Mouse (Mus musculus) forebrain, embryonic 14.5 days (tissue): ENCODE results near the gene Esp23. TPM values are rescaled to one million over a fixed set of nuclear protein-coding genes. Genes with fewer than 3 reads are reported as not detected.
"Not testable (repeated sequence)": the region's sequence is repeated elsewhere in the genome, so short reads cannot be mapped to it uniquely, and the experiment has no call there.

Source experiments
- ATAC-seq: fragments of 200-750 bp; cut with Nextera tagmentation; 2 replicates; pipeline ENCODE4 v1.8.0; 2017; ENCODE audit warnings: mild to moderate bottlenecking, moderate library complexity
- DNase-seq: peaks from one replicate; pipeline ENCODE4 v3.0.0-alpha.2; 2015; ENCODE audit warnings: low spot score
- H3K27ac ChIP-seq: fragments of 300-500 bp; sonication (generic); 2 replicates; pipeline ENCODE4 v1.5.1; 2014; ENCODE audit warnings: low read depth, mild to moderate bottlenecking, control low read depth, low read length, moderate library complexity
- H3K27me3 ChIP-seq: fragments of 300-500 bp; sonication (generic); replicated peaks from 2 replicates; pipeline ENCODE4 v1.6.1; 2014; ENCODE audit warnings: low read length, control low read depth, mixed read lengths; ENCODE audit not compliant: control insufficient read depth, insufficient read depth
- H3K36me3 ChIP-seq: fragments of 300-500 bp; sonication (generic); 2 replicates; pipeline ENCODE4 v1.6.1; 2014; ENCODE audit warnings: low read length, control low read depth; ENCODE audit not compliant: control insufficient read depth, insufficient read depth
- H3K4me1 ChIP-seq: fragments of 300-500 bp; sonication (generic); 2 replicates; pipeline ENCODE4 v1.6.1; 2014; ENCODE audit warnings: antibody characterized with exemption, low read length, control low read depth; ENCODE audit not compliant: control insufficient read depth, insufficient read depth
- H3K4me2 ChIP-seq: fragments of 300-500 bp; sonication (generic); 2 replicates; pipeline ENCODE4 v1.6.1; 2014; ENCODE audit warnings: mild to moderate bottlenecking, control low read depth, low read length
- H3K4me3 ChIP-seq: fragments of 300-500 bp; sonication (generic); 2 replicates; pipeline ENCODE4 v1.5.1; 2014; ENCODE audit warnings: low read depth, low read length, control low read depth
- H3K9ac ChIP-seq: fragments of 300-500 bp; sonication (generic); 2 replicates; pipeline ENCODE4 v1.6.1; 2014; ENCODE audit warnings: mild to moderate bottlenecking, low read length, control low read depth, moderate library complexity
- H3K9me3 ChIP-seq: fragments of 300-500 bp; sonication (generic); replicated peaks from 2 replicates; pipeline ENCODE4 v1.6.1; 2016; ENCODE audit warnings: low read length, control low read depth, mixed read lengths; ENCODE audit not compliant: control insufficient read depth
- WGBS: fragments of 180-500 bp; shearing (Covaris S2); extraction: QIAGEN DNeasy Blood & Tissue Kit; methylation state at CpG from one replicate; pipeline ENCODE4 v1.1.7; 2014; 5-methylcytosine and 5-hydroxymethylcytosine counted together
- polyA plus RNA-seq: library from polyadenylated mRNA; unstranded; fragments of >200 nt; fragmentation: Nextera tagmentation; extraction: Ambion mirVana; gene quantifications from 2 replicates; pipeline ENCODE4 v1.2.1, GENCODE M21; 2014

Gene Esp23
- not detected in 2 replicates for polyA plus RNA-seq

DNA sequence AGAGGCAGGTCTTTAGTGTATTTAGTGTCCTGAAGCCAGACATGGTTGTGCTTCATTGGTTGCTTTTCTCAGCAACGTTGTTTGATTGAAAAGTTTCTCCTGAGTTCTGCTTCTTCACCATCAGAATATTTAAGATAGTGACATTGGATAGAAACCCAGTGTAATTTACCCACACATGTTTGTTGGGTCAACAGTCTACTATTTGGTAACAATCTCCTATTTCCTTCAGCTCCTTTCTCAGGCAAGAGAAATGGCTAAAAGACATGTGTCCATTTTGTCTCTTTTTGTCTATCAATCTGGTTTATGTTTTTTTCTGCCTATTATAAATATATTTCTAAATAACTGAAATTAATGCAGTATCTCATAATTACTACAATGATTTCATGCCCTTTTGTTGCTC lies at the start of gene Esp23:
TSS of gene Esp23 (minus strand) at position 101 of the 400 bp plus-strand sequence.
- Histone ChIP-seq H3K9ac (no peak within 1 kb of the TSS), H3K36me3 (no peaks in the 10 kb centered on the region), H3K4me2 (no peak within 1 kb of the TSS), H3K4me3 (no peak within 1 kb of the TSS), H3K4me1 (no peaks in the 10 kb centered on the region), H3K27ac (no peak within 1 kb of the TSS), H3K27me3 (no peaks in the 10 kb centered on the region), H3K9me3 (0 out of 2 replicates have a peak, but pooled peaks cover 2% of the 10 kb centered on the region)
- no peak for ATAC-seq
- no peak for DNase-seq
- WGBS = 45% methylated on average over 1 of the region's 1 CpGs

DNA sequence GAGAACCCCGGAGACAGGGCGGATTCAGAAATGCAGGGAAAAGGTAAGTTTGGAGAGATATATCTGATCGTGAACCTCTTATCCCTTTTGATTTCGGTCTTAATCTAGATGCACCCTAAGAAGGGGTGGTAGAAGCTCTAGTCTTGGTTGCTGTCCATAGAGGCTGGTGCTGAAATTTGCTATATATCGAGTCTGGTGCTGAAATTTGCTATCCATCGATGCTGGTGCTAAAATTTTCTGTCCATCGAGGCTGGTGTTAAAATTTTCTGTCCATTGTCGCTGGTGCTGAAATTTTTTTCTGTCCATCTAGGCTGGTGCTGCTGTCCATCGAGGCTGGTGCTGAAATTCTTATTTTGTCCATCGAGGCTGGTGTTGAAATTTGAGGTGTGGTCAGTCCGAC lies 30.3 kb upstream of the Esp23 start:
- H3K27me3 ChIP-seq, H3K27ac ChIP-seq, H3K4me1 ChIP-seq, H3K9me3 ChIP-seq, H3K4me2 ChIP-seq, H3K36me3 ChIP-seq, H3K9ac ChIP-seq, DNase-seq, ATAC-seq, H3K4me3 ChIP-seq: not testable (repeated sequence)
- 73% methylated on average over 11 of the region's 11 CpGs for WGBS

DNA sequence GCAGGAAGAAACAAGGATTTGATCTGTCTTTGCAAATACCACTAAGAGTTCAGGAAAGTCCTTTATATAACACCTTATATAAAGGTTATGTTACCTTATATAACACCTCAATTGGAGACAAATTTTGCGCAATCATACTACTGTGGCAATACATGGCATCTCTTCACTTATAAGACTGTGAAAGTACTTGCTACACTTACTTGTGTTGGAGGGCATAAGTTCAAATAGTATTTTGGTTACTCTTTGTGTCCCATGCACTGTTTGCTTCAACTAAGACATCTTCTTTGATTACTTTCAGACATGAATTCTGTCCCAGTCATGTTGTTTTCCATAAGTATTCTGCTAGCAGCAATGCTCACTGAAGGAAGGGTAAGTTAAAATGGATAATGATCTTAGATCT lies 18.2 kb upstream of the Esp23 start, which contains the start of gene Esp22:
TSS of gene Esp22 (plus strand) at position 301 of the 400 bp plus-strand sequence.
- DNase-seq (no peak), ATAC-seq (no peak)
- Histone ChIP-seq H3K27ac (no peak within 1 kb of the TSS), H3K9ac (no peak within 1 kb of the TSS), H3K4me1 (no peaks in the 10 kb centered on the region), H3K4me3 (no peak within 1 kb of the TSS), H3K27me3 (no peaks in the 10 kb centered on the region), H3K9me3 (peaks cover 4% of the 10 kb centered on the region; the same call in 1 of the 2 replicates), H3K4me2 (no peak within 1 kb of the TSS), H3K36me3 (no peaks in the 10 kb centered on the region)
- WGBS = 98% methylated on average over 1 of the region's 1 CpGs

DNA sequence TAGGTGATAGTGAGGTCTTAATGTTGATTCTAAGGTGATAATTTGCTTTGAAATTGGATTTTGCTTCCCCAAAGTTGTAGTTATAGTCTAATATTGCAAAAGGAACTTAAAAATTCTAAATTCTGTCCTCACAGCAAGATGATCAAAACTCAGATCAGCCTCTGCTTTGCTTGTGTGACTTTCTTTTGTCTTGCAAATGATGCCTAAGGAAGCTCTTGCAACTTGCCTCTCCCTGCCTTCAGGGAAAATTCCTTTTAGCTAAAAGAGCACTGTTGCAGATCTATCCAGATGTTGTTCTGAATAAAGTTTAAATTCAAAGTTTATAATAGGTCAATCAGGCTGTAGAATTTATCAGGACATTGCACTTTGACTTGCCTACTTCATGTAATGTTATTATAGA lies 13.2 kb downstream of the Esp23 start:
- Histone ChIP-seq H3K4me2 (no peak overlapping the region), H3K4me1 (no peaks in the 10 kb centered on the region), H3K4me3 (no peak overlapping the region), H3K36me3 (no peaks in the 10 kb centered on the region), H3K27ac (no peak overlapping the region), H3K9ac (no peak overlapping the region), H3K9me3 (no peaks in the 10 kb centered on the region), H3K27me3 (no peaks in the 10 kb centered on the region)
- DNase-seq = no peak
- ATAC-seq = no peak

DNA sequence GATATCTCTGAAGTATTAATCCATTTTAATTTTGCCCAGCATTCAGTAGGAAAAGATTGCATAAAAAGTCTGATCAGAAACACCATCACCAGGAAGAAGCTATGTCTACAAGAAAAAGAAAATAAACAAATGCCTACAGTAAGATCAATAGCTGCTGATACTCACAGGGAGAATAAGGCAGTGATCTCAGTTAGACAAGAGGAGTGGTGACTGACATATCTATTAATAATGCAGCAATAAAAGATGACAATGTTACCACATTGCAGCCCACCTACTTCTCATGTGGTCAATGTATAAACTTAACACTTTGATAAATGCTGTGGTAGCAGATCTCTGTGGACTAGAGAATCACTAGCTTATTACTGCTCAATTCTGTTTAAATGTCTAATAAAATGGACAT lies 33.6 kb downstream of the Esp23 start, which contains the start of gene Gm21903:
TSS of gene Gm21903 (minus strand) at position 101 of the 400 bp plus-strand sequence.
- Histone ChIP-seq H3K9ac (no peak within 1 kb of the TSS), H3K4me3 (no peak within 1 kb of the TSS), H3K4me1 (no peaks in the 10 kb centered on the region), H3K36me3 (no peaks in the 10 kb centered on the region), H3K27ac (no peak within 1 kb of the TSS), H3K4me2 (no peak within 1 kb of the TSS), H3K9me3 (no peaks in the 10 kb centered on the region; the same call in 1 of the 2 replicates), H3K27me3 (no peaks in the 10 kb centered on the region)
- no peak for DNase-seq
- ATAC-seq = no peak

DNA sequence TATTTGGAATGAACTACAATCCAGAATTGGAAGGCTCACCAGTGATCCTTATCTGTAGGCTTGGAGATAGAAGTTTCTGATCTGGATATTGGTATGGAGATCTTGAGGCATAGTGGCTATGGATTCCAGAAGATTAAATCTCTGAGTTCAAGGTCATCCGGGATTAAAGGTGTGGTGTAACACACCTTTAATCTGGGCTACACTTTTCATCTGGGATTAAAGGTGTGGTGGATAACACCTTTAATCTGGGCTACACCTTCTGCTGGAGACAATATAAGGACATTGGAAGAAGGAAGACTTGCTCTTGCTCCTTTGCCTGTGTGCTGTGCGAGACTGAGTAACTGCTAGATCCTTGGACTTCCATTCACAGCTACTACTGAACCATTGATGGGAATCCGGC lies 40.4 kb downstream of the Esp23 start, which contains the start of gene Esp24:
TSS of gene Esp24 (plus strand) at position 301 of the 400 bp plus-strand sequence.
- not testable (repeated sequence) for DNase-seq, ATAC-seq, H3K4me3 ChIP-seq, H3K4me1 ChIP-seq, H3K9ac ChIP-seq, H3K36me3 ChIP-seq, H3K4me2 ChIP-seq, H3K9me3 ChIP-seq, H3K27me3 ChIP-seq, H3K27ac ChIP-seq
- 89% methylated on average over 3 of the region's 3 CpGs for WGBS

Other genes starting within 250 kb of the Esp23 start
- gene Esp24, start 40.3 kb downstream of the Esp23 start, polyA plus RNA-seq = not detected in 2 replicates
- gene Gm21903, start 33.7 kb downstream of the Esp23 start, polyA plus RNA-seq = not detected in 2 replicates
- not detected in 2 replicates for gene Esp22, start 18.3 kb upstream of the Esp23 start, polyA plus RNA-seq